Mouse (Mus musculus): ENCODE measurements around the gene Cpt1c. TPM values are rescaled to one million over a fixed set of nuclear protein-coding genes. Genes with fewer than 3 reads are reported as not detected.

Gene Cpt1c
- total RNA-seq, 2 experiments from 2014 or later: 4.4 to 5.1 TPM

DNA sequence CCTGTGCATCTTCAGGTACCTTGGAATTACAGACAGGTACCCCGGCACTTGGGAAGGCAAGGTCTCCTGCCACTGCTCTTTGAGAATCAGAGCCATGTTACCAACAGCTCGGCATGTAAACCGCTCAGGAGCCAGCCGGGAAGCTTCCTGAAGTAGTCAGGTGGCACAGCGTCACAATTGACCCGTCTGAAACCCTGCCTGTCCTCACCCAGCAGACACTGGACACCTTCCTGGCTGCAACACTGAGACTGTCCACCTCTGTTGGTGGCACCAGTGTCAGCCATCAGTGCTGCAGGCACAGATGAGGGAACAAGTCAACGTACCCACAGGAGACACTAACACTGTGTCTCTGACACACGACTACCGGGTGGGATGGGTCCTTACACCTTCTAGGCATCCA is 59.3 kb downstream of the Cpt1c start:
- DNase-seq: no peak

DNA sequence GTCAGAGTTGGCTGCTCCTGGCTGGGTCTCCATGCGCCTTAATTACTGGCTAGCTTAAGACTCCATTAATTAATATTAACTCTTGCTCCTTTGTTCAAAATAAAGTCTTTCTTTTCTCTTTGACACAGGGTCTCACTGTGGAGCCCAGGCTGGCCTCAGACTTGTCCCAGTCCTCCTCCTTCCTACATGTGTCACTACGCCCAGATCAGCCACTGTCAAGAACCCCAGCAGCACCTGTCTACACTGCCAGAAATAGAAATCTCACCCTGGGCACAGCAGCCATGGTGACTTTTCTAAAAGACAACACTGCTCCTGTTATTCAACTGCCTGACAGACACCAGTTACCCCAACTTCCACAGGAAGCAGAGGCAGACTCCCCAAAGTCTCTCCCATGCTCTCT is 60.3 kb downstream of the Cpt1c start:
- DNase-seq: no peak

Small RNA genes within 50 kb of the gene (microRNA-seq; reads per million reads assigned to microRNA genes)
- 0.82 to 3.1 reads per million in 2 experiments for gene Mir7054

Other genes starting within 250 kb of the Cpt1c start
- gene Vrk3, start 226.4 kb downstream of the Cpt1c start, total RNA-seq (2021): 10 to 100 TPM; 28.4 to 28.9 TPM
- under 1 TPM; 0.19 to 0.20 TPM for gene Zfp473, start 223.8 kb downstream of the Cpt1c start, total RNA-seq (2021)
- 10 to 100 TPM; 69.3 to 69.9 TPM for gene Nup62, start 158.8 kb downstream of the Cpt1c start, total RNA-seq (2021)
- gene Il4i1, start 158.5 kb downstream of the Cpt1c start, total RNA-seq (2021): 1 to 10 TPM; 1.4 to 2.0 TPM
- gene Atf5, start 158.2 kb downstream of the Cpt1c start, total RNA-seq (2021): 10 to 100 TPM; 34.9 to 37.2 TPM
- gene Akt1s1, start 125.9 kb downstream of the Cpt1c start, total RNA-seq (2021): 10 to 100 TPM; 70.6 to 82.6 TPM
- gene Tbc1d17, start 125.8 kb downstream of the Cpt1c start, total RNA-seq (2021): 10 to 100 TPM; 33.0 to 38.0 TPM
- gene Pnkp, start 117.7 kb downstream of the Cpt1c start, total RNA-seq (2021): 10 to 100 TPM; 19.6 to 19.9 TPM
- 100 to 1,000 TPM; 237 to 248 TPM for gene Ptov1, start 105.1 kb downstream of the Cpt1c start, total RNA-seq (2021)
- 10 to 100 TPM; 74.6 to 76.3 TPM for gene Med25, start 82.1 kb downstream of the Cpt1c start, total RNA-seq (2021)
- 10 to 100 TPM; 10.7 to 10.8 TPM for gene Fuz, start 78.8 kb downstream of the Cpt1c start, total RNA-seq (2021)
- 10 to 100 TPM; 96.9 to 99.4 TPM for gene Ap2a1, start 45.4 kb downstream of the Cpt1c start, total RNA-seq (2021)
- gene Tsks, start 31.6 kb downstream of the Cpt1c start, total RNA-seq (2021): not detected
- 100 to 1,000 TPM; 306 to 324 TPM for gene Prmt1, start 11.7 kb upstream of the Cpt1c start, total RNA-seq (2021)
- gene Irf3, start 22.8 kb upstream of the Cpt1c start, total RNA-seq (2021): 10 to 100 TPM; 42.0 to 43.0 TPM
- 10 to 100 TPM; 21.7 to 25.2 TPM for gene Bcl2l12, start 23.9 kb upstream of the Cpt1c start, total RNA-seq (2021)
- gene Scaf1, start 41.5 kb upstream of the Cpt1c start, total RNA-seq (2021): 10 to 100 TPM; 78.5 to 80.3 TPM
- gene Rras, start 43.1 kb upstream of the Cpt1c start, total RNA-seq (2021): 10 to 100 TPM; 71.2 to 73.4 TPM
- gene Prr12, start 78.0 kb upstream of the Cpt1c start, total RNA-seq (2021): 10 to 100 TPM; 35.4 to 36.7 TPM
- gene Nosip, start 87.6 kb upstream of the Cpt1c start, total RNA-seq (2021): 10 to 100 TPM; 31.7 to 34.6 TPM
- 10 to 100 TPM in 1 of 2 experiments, 1 to 10 TPM in 1; 9.5 to 10.2 TPM for gene Prrg2, start 87.8 kb upstream of the Cpt1c start, total RNA-seq (2021)
- gene Rcn3, start 117.4 kb upstream of the Cpt1c start, total RNA-seq (2021): 10 to 100 TPM; 88.0 to 90.9 TPM
- 10 to 100 TPM; 35.3 to 41.1 TPM for gene Fcgrt, start 129.0 kb upstream of the Cpt1c start, total RNA-seq (2021)
- gene Rps11, start 149.6 kb upstream of the Cpt1c start, total RNA-seq (2021): 100 to 1,000 TPM; 846 to 864 TPM
- gene Rpl13a, start 153.9 kb upstream of the Cpt1c start, total RNA-seq (2021): 1,000 to 10,000 TPM; 1,039 to 1,207 TPM
- gene Gm45713, start 161.4 kb upstream of the Cpt1c start, total RNA-seq (2021): not detected
- 1 to 10 TPM; 1.5 to 2.1 TPM for gene Flt3l, start 161.6 kb upstream of the Cpt1c start, total RNA-seq (2021)
- 10 to 100 TPM; 58.5 to 67.0 TPM for gene Pih1d1, start 179.5 kb upstream of the Cpt1c start, total RNA-seq (2021)
- 10 to 100 TPM; 44.8 to 53.8 TPM for gene Aldh16a1, start 179.7 kb upstream of the Cpt1c start, total RNA-seq (2021)
- gene Slc17a7, start 189.1 kb upstream of the Cpt1c start, total RNA-seq (2021): 10 to 100 TPM in 1 of 2 experiments, 1 to 10 TPM in 1; 9.1 to 12.4 TPM
- not detected for gene Gfy, start 204.7 kb upstream of the Cpt1c start, total RNA-seq (2021)
- not detected for gene Pth2, start 206.1 kb upstream of the Cpt1c start, total RNA-seq (2021)
- under 1 TPM in 1 of 2 experiments, not detected in 1; 0.25 TPM for gene Ccdc155, start 230.0 kb upstream of the Cpt1c start, total RNA-seq (2021)
- not detected for gene Dkkl1, start 237.3 kb upstream of the Cpt1c start, total RNA-seq (2021)
- gene Tead2, start 240.9 kb upstream of the Cpt1c start, total RNA-seq (2021): 10 to 100 TPM; 66.4 to 69.4 TPM